Mouse (Mus musculus) G1E (cell line): ENCODE measurements around the gene Pibf1.

Experiments used
- CTCF ChIP-seq: IDR thresholded peaks from 2 replicates; pipeline ENCODE4 v1.5.1; 2012; ENCODE audit warnings: low read depth, low read length, inconsistent platforms, mixed read lengths
- TAL1 ChIP-seq: conservative IDR thresholded peaks from 2 replicates; pipeline ENCODE4 v1.6.1; 2012; ENCODE audit warnings: low read depth, low read length, inconsistent platforms, mixed read lengths

DNA sequence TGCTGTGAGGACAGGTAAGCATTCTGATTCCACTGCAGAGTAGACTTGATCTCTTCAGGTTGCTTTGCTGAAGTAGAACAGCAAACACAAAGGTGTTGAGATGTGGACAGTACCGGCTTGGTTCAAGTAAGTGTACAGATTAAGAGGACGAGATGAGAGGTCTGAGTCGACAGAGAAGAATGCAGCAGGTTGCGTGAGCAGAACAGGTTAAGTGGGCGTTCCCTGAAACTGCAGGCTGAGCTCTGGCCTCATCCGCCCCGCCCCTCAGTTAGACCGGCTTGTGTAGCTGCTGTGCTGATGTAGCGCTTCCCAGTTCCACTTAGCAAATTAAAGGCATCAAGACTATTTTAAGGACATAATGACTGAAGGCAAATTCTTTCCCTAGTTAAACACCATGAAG lies 77.3 kb downstream of the Pibf1 start:
- no peak for TF ChIP-seq CTCF
- no peak for TF ChIP-seq TAL1
